Mouse (Mus musculus) MN1 (cell line): ENCODE measurements at regions not wholly inside any gene's neighbourhood (a gene's known extent, or its start where the extent isn't known, plus 50 kb on each side); places are given as distances from the start of the nearest gene placed in this dataset.

ENCODE experiments used
- DNase-seq: peaks from one replicate; pipeline ENCODE4 v3.0.0-alpha.2; 2016; ENCODE audit warnings: low spot score

DNA sequence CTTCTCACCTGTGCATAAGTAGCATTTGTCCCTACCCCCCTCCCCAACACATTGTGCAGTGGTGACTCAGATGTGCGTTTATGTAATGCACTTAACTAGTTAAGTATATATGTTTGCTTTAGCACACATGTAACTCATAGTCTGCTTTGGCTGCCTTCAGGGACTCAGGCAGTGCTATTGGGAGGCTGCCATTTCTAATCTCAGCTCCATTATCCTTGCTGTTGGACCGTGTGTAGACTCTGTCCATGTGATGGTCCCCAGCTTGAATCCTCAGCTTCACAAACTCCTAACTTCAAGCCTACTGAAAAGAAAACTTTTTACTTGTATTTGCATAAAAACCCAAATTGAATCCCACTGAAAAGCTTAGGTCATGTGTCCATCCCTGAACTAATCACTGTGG is 194.7 kb upstream of the Ppp2r3a start:
- DNase-seq: no peak

- peak; percentile 62 for DNase-seq
Measured at GRCm38 (mm10) chr9:101445764-101446163, 194.2 kb upstream of the Ppp2r3a start.

DNA sequence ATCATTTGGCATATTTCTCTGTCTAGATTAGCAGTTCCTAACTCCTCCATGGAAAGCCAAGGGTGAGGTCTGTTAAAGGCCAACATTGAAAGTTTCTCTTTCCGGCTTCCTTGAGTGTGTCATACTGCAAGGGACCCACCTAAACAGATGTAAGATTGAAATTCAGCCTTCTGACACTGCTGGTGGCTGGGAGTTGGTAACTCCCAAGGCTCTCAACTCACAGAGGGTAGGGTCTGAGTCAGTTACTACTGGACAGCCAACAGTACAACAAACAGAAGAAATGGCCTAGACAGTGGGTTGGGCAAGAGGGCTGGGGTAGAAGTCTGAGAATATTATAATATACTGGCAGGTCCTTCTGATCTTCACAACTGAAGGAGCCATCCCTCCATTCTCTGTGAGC is 193.7 kb upstream of the Ppp2r3a start:
- no peak for DNase-seq

DNA sequence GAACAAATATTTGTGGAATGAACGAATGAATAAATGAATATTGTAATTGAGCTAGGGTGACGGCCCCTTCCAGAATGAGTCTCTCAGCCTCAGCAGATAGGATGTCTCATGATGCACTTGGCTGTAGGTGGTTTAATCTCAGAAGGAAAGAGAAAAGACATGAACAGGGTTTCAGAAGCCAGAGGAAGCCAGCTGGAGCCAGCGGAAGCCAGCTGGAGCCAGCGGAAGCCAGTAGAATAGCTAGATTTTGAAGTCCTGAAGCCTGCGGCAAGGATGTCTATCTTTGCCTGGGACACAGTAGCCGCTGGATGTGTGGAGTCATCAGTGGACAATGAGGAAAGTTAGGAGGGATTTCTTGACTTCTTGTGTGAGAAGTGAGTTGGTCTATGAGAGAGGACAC is 188.3 kb upstream of the Ppp2r3a start:
- DNase-seq: no peak

DNA sequence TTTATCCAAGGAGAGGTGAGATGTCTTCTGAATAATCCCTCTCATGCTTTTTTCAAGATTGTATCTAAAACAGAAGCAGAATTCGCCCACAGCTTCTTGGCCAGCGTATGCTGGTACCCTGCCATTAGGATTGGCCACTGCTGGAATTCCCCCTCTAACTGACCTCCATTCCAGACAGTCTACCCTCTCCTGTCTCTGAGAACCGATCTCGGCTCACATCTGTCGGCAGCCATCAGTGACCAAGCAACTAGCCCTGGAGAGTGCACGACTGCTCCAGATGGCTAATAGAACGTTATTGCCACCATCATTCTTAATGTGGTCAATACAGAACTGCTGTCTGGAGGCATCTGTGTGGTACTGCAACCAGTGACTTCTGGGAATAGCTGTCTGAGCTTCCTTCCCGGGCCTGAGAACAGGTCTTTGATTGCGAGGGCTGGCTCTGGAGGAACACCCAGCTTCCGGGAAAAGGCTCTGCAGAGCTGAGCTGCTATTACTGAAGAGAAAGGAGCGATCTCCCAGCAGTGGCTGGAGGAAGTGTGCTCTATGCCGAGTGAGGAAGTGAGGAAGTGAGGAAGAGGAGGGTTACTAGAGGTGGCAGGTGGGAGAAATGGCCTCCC is 187.1 kb upstream of the Ppp2r3a start:
- DNase-seq: no peak

GRCm38 (mm10) chr9:101424974-101425670 is 173.5 kb upstream of the Ppp2r3a start:
- peak; percentile 85 for DNase-seq

- no peak for DNase-seq
Measured at GRCm38 (mm10) chr9:101423041-101423440, 171.4 kb upstream of the Ppp2r3a start.

DNA sequence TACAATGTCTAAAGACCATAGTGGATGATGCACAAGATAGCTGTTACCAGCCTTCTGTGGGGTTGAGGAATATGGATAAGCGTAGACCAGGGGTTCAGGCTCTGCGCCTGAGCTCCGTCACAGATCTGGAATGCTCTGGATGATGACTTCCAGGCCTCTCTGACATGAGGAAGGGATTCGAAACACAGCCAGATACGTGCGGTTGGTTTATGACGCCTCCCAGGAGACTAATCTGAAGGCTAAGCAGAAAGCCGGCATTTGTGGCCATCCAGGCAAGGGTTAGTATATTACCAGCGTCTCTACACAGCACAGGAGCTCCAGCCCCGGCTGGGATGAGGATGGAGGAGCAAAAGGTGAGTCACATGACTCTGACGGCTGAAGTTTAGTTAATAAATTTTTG is 170.4 kb upstream of the Ppp2r3a start:
- peak; percentile 44 for DNase-seq

DNA sequence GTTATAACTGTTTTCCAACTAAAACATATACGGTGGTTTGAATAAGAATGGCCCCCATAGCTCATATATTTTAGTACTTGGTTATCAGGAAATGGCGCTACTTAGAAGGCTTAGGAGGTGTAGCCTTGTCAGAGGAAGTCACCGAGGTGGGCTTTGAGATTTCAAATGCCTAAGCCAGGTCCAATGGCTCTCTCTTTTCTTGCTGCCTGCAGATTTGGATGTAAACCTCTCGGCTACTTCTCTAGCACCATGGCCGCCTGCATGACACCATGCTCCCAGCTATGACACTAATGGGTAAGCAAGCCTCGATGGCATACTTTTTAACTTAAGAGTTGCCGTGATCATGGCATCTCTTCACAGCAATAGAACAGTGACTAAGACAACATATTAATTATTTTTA is 169.5 kb upstream of the Ppp2r3a start:
- DNase-seq: no peak

GRCm38 (mm10) chr9:101420181-101420580 is 168.6 kb upstream of the Ppp2r3a start:
- no peak for DNase-seq

- DNase-seq: no peak
Measured at GRCm38 (mm10) chr9:101417660-101418059, 166.1 kb upstream of the Ppp2r3a start.

- DNase-seq: no peak
Measured at GRCm38 (mm10) chr9:101416321-101416720, 164.7 kb upstream of the Ppp2r3a start.

DNA sequence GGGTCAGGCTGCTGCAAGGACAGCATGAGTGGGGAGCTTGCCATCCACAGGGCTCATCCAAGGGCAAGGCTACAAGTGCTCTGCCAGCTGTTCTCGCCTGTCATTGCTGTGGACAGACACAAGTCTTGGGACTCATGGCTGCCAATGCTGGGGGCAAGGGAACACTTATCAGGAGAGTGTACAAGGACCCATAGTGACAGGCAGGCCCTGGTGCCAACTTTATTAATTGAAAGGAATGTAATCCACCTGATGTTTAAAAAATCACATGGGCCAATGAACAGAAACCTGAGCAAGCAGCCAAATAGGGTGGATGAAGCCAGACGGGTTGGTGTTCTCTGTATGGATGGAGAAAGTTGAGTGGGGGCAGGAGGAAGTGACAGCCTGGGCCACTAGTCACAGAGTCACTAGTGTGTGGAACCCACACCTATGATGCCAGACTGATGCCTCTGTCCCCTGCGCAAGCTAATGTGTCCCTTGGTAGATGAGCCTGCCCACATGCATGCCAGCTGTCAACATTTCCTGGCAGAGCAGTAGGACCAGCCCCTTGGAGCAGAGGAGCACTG is 161.6 kb upstream of the Ppp2r3a start:
- no peak for DNase-seq

DNA sequence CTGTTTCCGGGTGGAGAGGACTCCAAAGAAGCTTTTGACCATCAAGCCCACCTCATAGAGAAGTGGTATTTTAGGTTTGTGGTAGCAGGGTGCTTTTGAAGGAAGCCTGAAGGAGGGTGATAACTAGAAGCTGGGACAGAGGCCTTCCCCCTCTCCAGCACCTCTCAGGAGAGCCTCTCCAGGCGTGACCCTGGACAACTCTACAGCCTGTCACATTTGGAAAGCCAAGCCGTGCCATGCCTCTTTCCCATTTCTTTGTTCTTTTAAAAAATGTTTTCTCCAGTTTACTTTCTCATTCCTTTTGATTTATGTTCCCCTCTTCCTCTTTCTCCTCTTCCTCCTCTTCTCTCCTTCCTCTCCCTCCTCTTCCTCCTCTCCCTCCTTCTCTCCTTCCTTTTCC is 160.4 kb upstream of the Ppp2r3a start:
- no peak for DNase-seq

DNA sequence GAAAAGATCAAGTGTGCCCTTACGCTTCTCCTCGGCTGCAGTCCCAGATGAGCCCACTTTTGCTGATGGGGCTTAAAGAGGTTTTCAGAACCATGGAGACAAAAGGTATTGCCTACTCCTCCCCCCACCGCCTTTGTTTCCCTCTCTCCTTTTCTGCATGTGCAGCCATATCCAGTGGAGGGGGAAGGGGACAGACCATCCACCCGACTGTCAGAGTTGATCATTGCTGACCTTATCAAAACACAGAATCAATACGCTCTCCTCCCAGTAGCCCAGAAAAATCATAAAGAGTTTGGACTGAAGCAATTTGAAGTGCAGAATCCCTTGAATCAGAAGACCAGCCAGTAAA is 159.9 kb upstream of the Ppp2r3a start:
- DNase-seq: no peak

GRCm38 (mm10) chr9:101410783-101411531 is 159.4 kb upstream of the Ppp2r3a start:
- DNase-seq: peak; percentile 79

DNA sequence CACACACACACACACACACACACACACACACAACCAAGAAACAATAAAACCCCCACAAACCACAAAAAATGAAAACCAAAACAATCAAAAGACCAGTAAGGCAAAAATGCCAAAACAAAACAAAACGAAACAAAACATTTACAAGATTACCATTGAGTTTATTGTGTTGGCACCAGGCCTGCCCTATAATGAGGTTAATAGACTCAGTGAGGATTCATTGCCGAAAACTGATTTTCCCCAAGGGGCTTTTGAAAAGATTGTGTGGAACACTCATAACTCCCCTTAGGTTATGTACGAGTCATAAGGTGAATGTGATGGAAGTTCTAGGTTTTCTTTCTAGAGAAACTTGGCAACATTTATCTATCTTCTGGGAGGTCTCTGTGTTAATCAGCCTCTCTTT is 158.8 kb upstream of the Ppp2r3a start:
- peak; percentile 38 for DNase-seq

DNA sequence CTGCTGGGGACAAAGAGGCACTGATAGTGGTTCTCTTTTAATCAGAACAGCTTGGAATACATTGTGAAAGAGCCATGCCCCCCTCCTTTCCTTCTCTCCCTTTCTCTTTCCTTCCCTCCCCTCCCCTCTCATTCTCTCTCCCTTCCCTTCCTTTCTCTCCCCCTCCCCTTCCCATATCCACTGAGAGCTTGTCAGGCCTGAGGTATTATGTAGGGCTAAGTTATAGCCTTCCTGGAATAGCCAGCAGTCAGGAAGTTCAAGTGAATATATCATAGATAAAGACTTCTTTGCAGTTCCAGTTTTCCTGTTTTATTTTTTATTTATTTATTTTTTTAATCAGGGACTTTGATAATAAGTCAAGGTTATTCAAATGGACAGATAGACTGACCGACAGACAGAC is 156.5 kb upstream of the Ppp2r3a start:
- no peak for DNase-seq

DNA sequence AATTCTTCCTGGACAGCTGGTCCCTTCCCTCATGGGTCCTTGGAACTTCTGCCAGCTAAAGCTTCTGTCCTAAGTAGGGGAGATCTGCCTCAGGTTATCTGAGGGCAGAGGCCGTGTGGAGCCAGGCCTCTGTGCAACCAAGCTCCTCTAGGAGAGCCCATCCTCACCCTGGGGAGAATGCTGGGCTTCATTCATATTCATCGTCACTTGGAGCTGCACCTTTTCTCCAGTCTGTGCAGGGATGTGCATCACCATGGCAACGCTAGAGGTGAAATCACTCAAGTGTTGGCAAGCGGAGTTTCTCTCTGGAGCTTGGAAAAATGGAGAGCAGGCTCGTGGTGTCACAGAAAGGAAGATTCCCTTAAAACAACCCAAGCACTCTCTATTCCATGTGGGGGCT is 155.5 kb upstream of the Ppp2r3a start:
- DNase-seq: no peak

GRCm38 (mm10) chr9:101404441-101405081 is 153.0 kb upstream of the Ppp2r3a start:
- DNase-seq: peak; percentile 72

GRCm38 (mm10) chr9:101404034-101404433 is 152.4 kb upstream of the Ppp2r3a start:
- no peak for DNase-seq

DNA sequence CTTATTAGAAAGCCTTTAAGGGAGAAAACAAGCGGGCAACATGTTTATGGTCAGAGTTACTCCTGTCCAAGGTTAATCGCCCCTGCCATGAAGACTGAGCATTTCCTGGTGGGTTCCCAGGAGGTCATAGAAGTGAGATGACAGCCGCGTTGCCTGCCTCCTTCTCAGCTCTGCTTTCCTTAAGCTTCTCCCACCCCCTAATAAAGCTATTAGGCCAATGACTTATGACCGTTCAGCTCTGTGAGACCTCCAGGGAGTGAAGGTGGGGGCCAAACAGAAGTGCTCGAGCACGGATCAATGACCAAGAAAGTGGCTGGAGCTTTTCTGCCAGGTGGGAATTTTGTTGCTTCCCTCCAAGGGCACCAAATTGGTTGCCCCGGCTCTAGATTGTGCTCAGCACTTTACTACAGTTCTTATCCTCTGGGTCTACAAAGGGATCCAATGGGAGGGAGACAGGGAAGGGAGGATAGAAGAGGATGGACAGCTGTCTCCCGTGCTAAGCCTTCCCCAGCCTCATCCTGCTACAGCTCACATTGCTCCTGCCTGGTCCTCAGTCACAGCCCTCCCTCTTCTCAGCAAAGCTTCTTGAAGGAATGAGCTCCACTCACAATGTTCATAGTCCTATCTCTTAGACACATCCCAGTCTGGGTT is 151.1 kb upstream of the Ppp2r3a start:
- no peak for DNase-seq
